In genomic region chr19:7240291-7240690, GRCm38 (mm10) we compare ENCODE assay signal across 8 mouse cellular contexts. TPM values are rescaled to one million over a fixed set of nuclear protein-coding genes. Genes with fewer than 3 reads are reported as not detected.
DNase-seq lines count a peak whose midpoint lies in the region; ATAC-seq and TF ChIP-seq lines count a peak whose summit lies in the region.

No protein-coding gene starts in this region.

- WGBS in heart, adult 2 months = 3% methylated on average over 13 of the region's 13 CpGs
- 5% methylated on average over 13 of the region's 13 CpGs for WGBS in embryonic facial prominence, embryonic 11.5 days
- under 1% methylated on average over 13 of the region's 13 CpGs for WGBS in intestine, embryonic 16.5 days
- 4% methylated on average over 13 of the region's 13 CpGs for WGBS in neural tube, embryonic 11.5 days

- peak overlapping the region; percentile 73 for H3ac ChIP-seq in C2C12 (ENCODE audit: control insufficient read depth, insufficient read length, low read depth)

- peak overlapping the region; percentile 85 for H3K27ac ChIP-seq in heart, adult 2 months
- H3K27ac ChIP-seq in embryonic facial prominence, embryonic 11.5 days (replicated peaks; ENCODE audit: low read depth, low read length) = peak overlapping the region; percentile 70; the same call in 1 of the 2 replicates
- peak overlapping the region; percentile 77 for H3K27ac ChIP-seq in intestine, embryonic 16.5 days (ENCODE audit: low read length)
- peak overlapping the region; percentile 79; the same call in 1 of the 2 replicates for H3K27ac ChIP-seq in neural tube, embryonic 11.5 days (ENCODE audit: low read depth, low read length)

- peak overlapping the region; percentile 89 for H3K9ac ChIP-seq in heart, adult 2 months (ENCODE audit: low read depth, low read length)
- peak overlapping the region; percentile 86 for H3K9ac ChIP-seq in embryonic facial prominence, embryonic 11.5 days (replicated peaks; ENCODE audit: low read length)
- H3K9ac ChIP-seq in intestine, embryonic 16.5 days (ENCODE audit: low read depth, low read length) = peak overlapping the region; percentile 84
- H3K9ac ChIP-seq in neural tube, embryonic 11.5 days (ENCODE audit: low read length) = peak overlapping the region; percentile 75

- peak overlapping the region; percentile 90 for H3K4me2 ChIP-seq in embryonic facial prominence, embryonic 11.5 days (ENCODE audit: low read depth, low read length)
- H3K4me2 ChIP-seq in intestine, embryonic 16.5 days (ENCODE audit: low read depth, low read length) = peak overlapping the region; percentile 77
- peak overlapping the region; percentile 99 for H3K4me2 ChIP-seq in neural tube, embryonic 11.5 days (ENCODE audit: low read depth)

- TF ChIP-seq EP300 in heart, adult 2 months (IDR thresholded peaks at IDR 0.05; ENCODE audit: insufficient read depth, low read depth, low read length) = no peak

- peaks cover 39% of the 10 kb centered on the region for H3K79me3 ChIP-seq in C2C12 (ENCODE audit: low read depth)

- no peaks in the 10 kb centered on the region for H3K9me3 ChIP-seq in embryonic facial prominence, embryonic 11.5 days (replicated peaks; ENCODE audit: control insufficient read depth, low read length)
- no peaks in the 10 kb centered on the region for H3K9me3 ChIP-seq in intestine, embryonic 16.5 days (ENCODE audit: control insufficient read depth, low read length)
- no peaks in the 10 kb centered on the region for H3K9me3 ChIP-seq in neural tube, embryonic 11.5 days (ENCODE audit: control insufficient read depth, low read length)

- peaks cover 2% of the 10 kb centered on the region for H3K79me2 ChIP-seq in heart, adult 2 months (replicated peaks; ENCODE audit: control insufficient read depth, insufficient read depth, low read length)
- H3K79me2 ChIP-seq in C2C12 (ENCODE audit: control insufficient read depth, insufficient read depth) = peaks cover 57% of the 10 kb centered on the region

- no peak for TF ChIP-seq POLR2A in heart, adult 2 months (IDR thresholded peaks at IDR 0.05; ENCODE audit: insufficient read depth, low read depth, low read length)

- intact Hi-C loops in heart, adult 2 months (cut with DNase I) = loop anchor here (2.0 kb wide), 2 partner anchors 23 to 25 kb away; partner anchors contain the start of gene Cox8a

- ATAC-seq in embryonic facial prominence, embryonic 11.5 days (replicated peaks; ENCODE audit: insufficient number of reproducible peaks, low FRiP score, low TSS enrichment, low read depth) = 0 out of 2 replicates have a peak, but pooled peaks have one; percentile 2
- ATAC-seq in intestine, embryonic 16.5 days = 0 out of 2 replicates have a peak, but pooled peaks have one; percentile 1
- no peak for ATAC-seq in neural tube, embryonic 11.5 days (ENCODE audit: insufficient read depth, low FRiP score, low TSS enrichment)

- peak overlapping the region; percentile 60 for H3K4me3 ChIP-seq in heart, adult 2 months
- H3K4me3 ChIP-seq in C2C12 (ENCODE audit: insufficient read depth, poor library complexity, severe bottlenecking) = peak overlapping the region; percentile 80
- H3K4me3 ChIP-seq in embryonic facial prominence, embryonic 11.5 days (ENCODE audit: low read depth, low read length) = peak overlapping the region; percentile 75
- H3K4me3 ChIP-seq in intestine, embryonic 16.5 days (ENCODE audit: low read length) = peak overlapping the region; percentile 73
- peak overlapping the region; percentile 74 for H3K4me3 ChIP-seq in neural tube, embryonic 11.5 days (ENCODE audit: low read depth, low read length)

- H3K27me3 ChIP-seq in heart, adult 2 months (ENCODE audit: control insufficient read depth, insufficient read depth, low read length) = no peaks in the 10 kb centered on the region
- H3K27me3 ChIP-seq in C2C12 (ENCODE audit: control insufficient read depth, insufficient read depth, insufficient read length) = no peaks in the 10 kb centered on the region
- no peaks in the 10 kb centered on the region for H3K27me3 ChIP-seq in embryonic facial prominence, embryonic 11.5 days (ENCODE audit: control insufficient read depth, insufficient read depth, low read length)
- no peaks in the 10 kb centered on the region for H3K27me3 ChIP-seq in intestine, embryonic 16.5 days (replicated peaks; ENCODE audit: control insufficient read depth, insufficient read depth, low read length)
- no peaks in the 10 kb centered on the region for H3K27me3 ChIP-seq in neural tube, embryonic 11.5 days (ENCODE audit: control insufficient read depth, insufficient read depth, low read length)

- no peak for TF ChIP-seq CTCF in heart, adult 2 months (IDR thresholded peaks at IDR 0.05)
- no peak for TF ChIP-seq CTCF in C2C12 (IDR thresholded peaks at IDR 0.05; ENCODE audit: control insufficient read depth, insufficient read depth, insufficient read length)

- H3K4me1 ChIP-seq in heart, adult 2 months (ENCODE audit: control insufficient read depth, insufficient read depth, low read length) = peaks cover 7% of the 10 kb centered on the region
- no peaks in the 10 kb centered on the region; the same call in 1 of the 2 replicates for H3K4me1 ChIP-seq in embryonic facial prominence, embryonic 11.5 days (ENCODE audit: control insufficient read depth, insufficient read depth, low read length)
- H3K4me1 ChIP-seq in intestine, embryonic 16.5 days (ENCODE audit: control insufficient read depth, insufficient read depth, low read length) = peaks cover 3% of the 10 kb centered on the region; the same call in 1 of the 2 replicates
- H3K4me1 ChIP-seq in neural tube, embryonic 11.5 days (ENCODE audit: control insufficient read depth, insufficient read depth, low read length) = peaks cover 10% of the 10 kb centered on the region

- H3K36me3 ChIP-seq in heart, adult 2 months (ENCODE audit: control insufficient read depth, insufficient read depth, low read length) = no peaks in the 10 kb centered on the region
- H3K36me3 ChIP-seq in C2C12 (ENCODE audit: control insufficient read depth, insufficient read depth) = peaks cover 23% of the 10 kb centered on the region
- no peaks in the 10 kb centered on the region for H3K36me3 ChIP-seq in embryonic facial prominence, embryonic 11.5 days (replicated peaks; ENCODE audit: control insufficient read depth, insufficient read depth, low read depth, low read length)
- no peaks in the 10 kb centered on the region for H3K36me3 ChIP-seq in intestine, embryonic 16.5 days (ENCODE audit: control insufficient read depth, insufficient read depth, low read length)
- H3K36me3 ChIP-seq in neural tube, embryonic 11.5 days (ENCODE audit: control insufficient read depth, insufficient read depth, low read length) = no peaks in the 10 kb centered on the region

- DNase-seq in heart, adult 2 months = no peak
- DNase-seq in heart, adult 11 months = no peak
- peak; percentile 6 for DNase-seq in embryonic facial prominence, embryonic 11.5 days (ENCODE audit: low spot score)
- no peak for DNase-seq in neural tube, embryonic 11.5 days (ENCODE audit: low spot score)
- DNase-seq in ovary, postnatal 36 days (ENCODE audit: low spot score) = no peak
- no peak for DNase-seq in layer of hippocampus, adult 9-10 months (ENCODE audit: low spot score)

TF ChIP-seq in C2C12, 6 proteins besides CTCF, POLR2A, EP300 and RAD21:
- TF ChIP-seq MAX (IDR thresholded peaks at IDR 0.05) (no peak), USF1 (IDR thresholded peaks at IDR 0.05; ENCODE audit: low read depth) (no peak), MYOD1 (IDR thresholded peaks at IDR 0.05; ENCODE audit: control insufficient read depth, insufficient read length, low read depth) (no peak), FOSL1 (IDR thresholded peaks at IDR 0.05; ENCODE audit: insufficient read depth, low read length, poor library complexity, severe bottlenecking) (no peak), MYOG (IDR thresholded peaks at IDR 0.05; ENCODE audit: control insufficient read depth, extremely low read depth, insufficient read length) (no peak), CEBPB (IDR thresholded peaks at IDR 0.05; ENCODE audit: low read depth) (no peak)
TF ChIP-seq in C2C12: peak in this region for 0.

RNA-seq across cellular contexts. Expression of gene Naa40, which starts 0.7 kb away (rescaled TPM):
- total RNA-seq in heart, adult 2 months (2021) = 10 to 100 TPM; 14.9 to 16.4 TPM
- polyA plus RNA-seq in heart, adult 2 months (2012; rRNA removed) = 23.8 and 31.8 TPM in 2 replicates
- polyA plus RNA-seq in C2C12 (2012; fragmentation: generic; extraction: Trizol) = 16.8 TPM
- 82.9 and 88.0 TPM in 2 replicates for polyA plus RNA-seq in embryonic facial prominence, embryonic 11.5 days (2014; fragmentation: Nextera tagmentation; extraction: Ambion mirVana)
- 48.4 and 51.9 TPM in 2 replicates for polyA plus RNA-seq in intestine, embryonic 16.5 days (2015; fragmentation: Nextera tagmentation; extraction: Ambion mirVana)
- polyA plus RNA-seq in neural tube, embryonic 11.5 days (2014; fragmentation: Nextera tagmentation; extraction: Ambion mirVana) = 83.5 and 90.4 TPM in 2 replicates

RNA-seq across cellular contexts. Expression of gene Cox8a, which starts 22.9 kb away (rescaled TPM):
- total RNA-seq in heart, adult 2 months (2021) = 100 to 1,000 TPM; 384 to 424 TPM
- 589 and 775 TPM in 2 replicates for polyA plus RNA-seq in heart, adult 2 months (2012; rRNA removed)
- polyA plus RNA-seq in C2C12 (2012; fragmentation: generic; extraction: Trizol) = 960 TPM
- polyA plus RNA-seq in embryonic facial prominence, embryonic 11.5 days (2014; fragmentation: Nextera tagmentation; extraction: Ambion mirVana) = 741 and 769 TPM in 2 replicates
- 1,467 and 1,508 TPM in 2 replicates for polyA plus RNA-seq in intestine, embryonic 16.5 days (2015; fragmentation: Nextera tagmentation; extraction: Ambion mirVana)
- polyA plus RNA-seq in neural tube, embryonic 11.5 days (2014; fragmentation: Nextera tagmentation; extraction: Ambion mirVana) = 706 and 761 TPM in 2 replicates

RNA-seq across cellular contexts. Expression of gene Rcor2, which starts 26.8 kb away (rescaled TPM):
- total RNA-seq in heart, adult 2 months (2021) = 1 to 10 TPM; 5.7 to 7.6 TPM
- 11.6 and 12.7 TPM in 2 replicates for polyA plus RNA-seq in heart, adult 2 months (2012; rRNA removed)
- 21.0 TPM for polyA plus RNA-seq in C2C12 (2012; fragmentation: generic; extraction: Trizol)
- 17.6 and 18.8 TPM in 2 replicates for polyA plus RNA-seq in embryonic facial prominence, embryonic 11.5 days (2014; fragmentation: Nextera tagmentation; extraction: Ambion mirVana)
- 6.5 and 9.0 TPM in 2 replicates for polyA plus RNA-seq in intestine, embryonic 16.5 days (2015; fragmentation: Nextera tagmentation; extraction: Ambion mirVana)
- 34.9 and 36.8 TPM in 2 replicates for polyA plus RNA-seq in neural tube, embryonic 11.5 days (2014; fragmentation: Nextera tagmentation; extraction: Ambion mirVana)

RNA-seq across cellular contexts. Expression of gene Otub1, which starts 34.2 kb away (rescaled TPM):
- total RNA-seq in heart, adult 2 months (2021) = 10 to 100 TPM; 62.1 to 70.9 TPM
- 73.3 and 84.2 TPM in 2 replicates for polyA plus RNA-seq in heart, adult 2 months (2012; rRNA removed)
- 121 TPM for polyA plus RNA-seq in C2C12 (2012; fragmentation: generic; extraction: Trizol)
- 217 and 252 TPM in 2 replicates for polyA plus RNA-seq in embryonic facial prominence, embryonic 11.5 days (2014; fragmentation: Nextera tagmentation; extraction: Ambion mirVana)
- 162 and 166 TPM in 2 replicates for polyA plus RNA-seq in intestine, embryonic 16.5 days (2015; fragmentation: Nextera tagmentation; extraction: Ambion mirVana)
- polyA plus RNA-seq in neural tube, embryonic 11.5 days (2014; fragmentation: Nextera tagmentation; extraction: Ambion mirVana) = 248 and 255 TPM in 2 replicates
